Mouse (Mus musculus) right cerebral cortex, adult 2 months (tissue): ENCODE measurements around the gene Spata45.

Experiments
- DNase-seq, 2 experiments: peaks; one replicate each; pipeline ENCODE4 v3.0.0; 2021 to 2022; ENCODE audit warnings: low spot score in 2 of 2

Spata45 gene

DNA sequence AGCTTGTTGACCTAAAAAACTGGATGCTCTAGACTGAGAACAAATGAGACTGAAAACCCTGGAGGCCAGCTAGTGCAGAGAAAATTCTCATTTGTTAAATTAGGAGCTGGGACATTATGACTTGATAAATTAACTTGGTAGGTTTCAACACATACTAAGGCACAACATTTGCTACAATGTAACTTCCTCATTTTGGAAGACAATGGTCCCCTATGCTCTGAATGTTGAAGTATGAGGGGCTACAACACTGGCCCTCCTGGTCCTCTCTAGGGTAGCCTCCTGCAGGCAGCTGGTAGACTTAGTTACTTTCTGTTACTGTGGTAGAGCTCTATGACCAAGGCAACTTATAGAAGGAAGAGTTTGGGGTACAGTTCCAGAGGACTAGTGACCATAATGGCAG is 4.9 kb downstream of the Spata45 start:
- DNase-seq, result no peak

DNA sequence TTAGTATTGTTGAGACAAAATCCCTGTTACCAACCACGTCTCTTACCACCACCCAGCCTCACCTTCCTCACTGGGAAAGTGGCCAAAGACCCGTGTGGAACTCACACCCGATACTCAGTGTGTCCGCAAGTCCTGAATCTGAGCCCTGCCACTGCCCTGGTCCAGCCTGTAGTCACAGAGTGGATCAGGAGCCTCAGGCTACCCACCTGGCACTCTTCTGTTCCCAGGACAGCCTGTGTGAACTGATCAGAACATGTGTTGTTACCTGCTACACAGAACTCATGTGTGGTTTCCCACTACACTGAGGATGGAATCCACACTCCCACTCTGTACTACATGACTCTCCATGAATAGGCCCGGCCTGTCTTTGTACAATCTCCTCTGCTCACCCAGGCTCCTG is 5.7 kb downstream of the Spata45 start:
- DNase-seq, result no peak

DNA sequence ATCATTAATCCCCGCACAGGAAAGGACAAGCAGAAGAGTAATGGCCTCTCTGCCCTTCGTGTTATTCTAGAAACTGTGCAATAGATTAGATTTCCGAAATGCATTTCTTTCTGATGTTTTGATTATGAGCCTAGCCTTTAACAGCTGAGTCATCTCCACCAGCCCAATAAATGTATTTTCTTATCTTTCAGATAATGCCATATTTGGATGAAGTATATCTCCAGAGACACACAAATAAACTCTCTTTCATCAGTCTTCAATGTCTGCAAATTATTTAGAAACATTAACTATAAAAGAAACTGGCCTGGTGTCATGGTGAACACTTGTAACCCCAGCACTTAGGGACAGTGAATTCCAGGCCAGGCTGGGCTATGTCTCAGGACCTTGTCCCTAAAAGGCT is 6.2 kb downstream of the Spata45 start:
- no peak for DNase-seq

DNA sequence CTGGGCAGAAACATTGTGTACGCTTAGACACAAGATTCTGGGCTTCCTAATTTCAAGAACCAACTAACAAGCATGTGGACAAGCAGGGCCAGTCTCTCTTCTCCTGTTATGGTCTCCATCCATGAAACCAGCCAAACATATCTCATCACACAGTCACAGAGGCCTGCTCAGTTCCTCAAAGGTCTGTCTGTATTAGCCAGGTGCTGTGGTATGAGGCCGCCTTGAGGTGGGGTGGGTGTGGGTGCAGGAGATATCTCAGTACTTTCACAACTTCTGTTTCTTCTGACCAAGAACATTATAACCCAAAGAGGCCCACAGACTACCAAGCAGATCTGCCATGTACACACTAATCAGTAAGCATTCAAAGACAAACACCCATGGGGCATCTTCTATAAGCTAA is 8.8 kb downstream of the Spata45 start:
- no peak for DNase-seq

DNA sequence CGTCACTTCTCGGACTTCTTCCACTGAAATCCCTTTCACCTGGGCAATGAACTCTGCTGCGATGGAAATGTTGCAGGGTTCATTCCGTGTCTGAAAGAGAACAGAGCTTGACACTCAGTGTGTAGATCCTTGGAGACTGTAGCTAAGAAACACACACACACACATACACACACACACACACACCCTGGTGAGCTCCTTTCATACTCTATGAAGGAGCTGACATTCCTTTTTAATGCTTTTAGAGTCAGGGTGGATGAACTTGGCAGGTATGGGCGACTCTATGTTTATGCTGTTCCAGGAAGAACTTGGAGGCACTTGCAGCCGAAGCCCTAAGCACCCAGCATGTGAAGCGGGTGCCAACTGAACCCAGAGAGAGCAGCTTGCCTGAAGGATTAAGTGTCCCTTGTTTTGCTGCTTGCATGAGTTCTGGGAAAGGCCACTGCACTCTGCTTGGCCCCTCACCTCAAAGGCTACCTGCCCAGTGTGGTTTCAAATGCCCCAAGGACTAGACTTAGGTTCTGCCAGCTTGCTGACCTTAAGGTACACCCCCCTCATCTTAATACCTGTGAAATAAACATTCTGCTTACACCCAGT is 9.9 kb downstream of the Spata45 start:
- DNase-seq, result no peak

DNA sequence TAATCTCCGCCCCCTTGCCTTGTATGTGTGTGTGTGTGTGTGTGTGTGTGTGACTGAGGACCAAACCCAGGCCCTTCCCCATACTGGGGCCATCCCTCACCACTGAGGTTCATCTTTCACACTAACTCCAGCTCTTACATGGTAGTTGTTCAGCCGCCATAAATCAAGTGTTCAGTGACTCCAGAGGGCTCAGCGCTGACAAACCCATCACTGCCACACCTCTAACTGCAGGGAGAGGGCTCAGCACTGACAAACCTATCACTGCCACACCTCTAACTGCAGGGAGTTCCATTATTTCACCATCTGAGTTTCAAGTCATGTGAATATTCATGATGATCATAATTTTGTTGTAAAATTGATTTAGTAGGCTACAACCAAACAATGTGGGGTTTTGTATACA is 17.1 kb downstream of the Spata45 start:
- DNase-seq, result no peak

DNA sequence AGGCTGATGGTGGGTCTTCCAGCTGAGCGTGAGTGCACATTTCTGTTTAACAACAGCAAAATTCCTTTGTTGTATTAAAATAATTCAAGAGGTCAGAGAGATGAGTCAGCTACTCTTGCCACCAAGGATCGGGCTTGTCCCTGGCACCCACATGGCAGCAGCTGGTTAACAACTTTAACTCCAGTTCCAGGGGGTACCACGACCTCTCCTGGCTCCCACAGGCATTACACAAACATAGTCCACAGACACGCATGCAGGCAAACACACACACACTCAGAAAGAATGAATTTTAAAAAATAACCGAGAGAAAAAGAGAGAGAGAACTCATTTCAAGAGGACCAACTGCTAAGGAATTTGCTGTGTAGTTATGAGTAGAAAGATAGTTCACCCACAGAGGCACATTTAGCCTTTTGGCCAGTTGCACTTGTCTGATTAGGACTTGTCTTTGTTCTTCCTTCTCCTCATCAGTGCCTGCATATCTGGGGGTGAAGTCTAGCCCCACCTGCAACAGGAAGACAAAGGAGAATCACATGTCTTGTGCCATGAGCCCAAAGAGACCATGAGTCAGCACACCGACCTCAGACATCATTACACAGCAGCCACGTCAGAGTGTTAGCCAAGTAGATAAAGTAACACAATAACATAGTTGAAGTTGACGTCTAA is 18.6 kb downstream of the Spata45 start:
- no peak for DNase-seq

DNA sequence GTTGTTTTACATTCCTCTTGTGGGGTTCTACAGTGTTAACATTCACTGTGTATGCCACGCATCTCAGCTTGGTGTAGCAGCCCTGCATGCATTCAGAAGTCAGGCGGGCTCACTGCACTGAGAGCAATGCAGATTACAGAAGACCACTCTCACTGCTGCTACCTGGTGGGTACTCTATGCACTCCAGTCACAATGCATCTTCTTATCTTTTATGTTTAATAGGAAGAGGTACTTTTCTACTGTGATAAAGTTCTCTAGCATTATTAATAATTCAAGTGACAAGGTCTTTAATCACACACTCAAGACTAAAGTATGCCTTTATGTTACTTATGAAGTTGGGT is 19.1 kb downstream of the Spata45 start:
- DNase-seq, result no peak

DNA sequence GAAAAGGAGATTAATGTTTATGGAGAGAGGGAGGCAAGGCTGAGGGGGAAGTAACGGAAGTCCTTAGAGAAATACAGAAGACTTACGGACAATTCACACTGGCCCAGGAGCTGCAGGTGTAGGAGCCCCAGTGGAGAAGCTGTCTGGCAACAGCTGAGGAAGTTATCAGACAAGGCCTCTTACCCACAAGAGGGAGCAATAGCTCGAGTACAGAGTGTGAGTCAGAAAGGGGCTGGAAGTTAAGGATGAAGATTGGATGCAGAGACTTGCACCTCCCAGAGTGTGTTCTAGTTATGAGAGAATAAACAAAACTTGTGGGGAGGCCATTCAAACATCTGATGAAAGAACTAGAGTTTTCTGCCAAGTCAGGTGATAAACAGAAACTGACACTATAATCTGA is 21.0 kb downstream of the Spata45 start:
- no peak for DNase-seq

DNA sequence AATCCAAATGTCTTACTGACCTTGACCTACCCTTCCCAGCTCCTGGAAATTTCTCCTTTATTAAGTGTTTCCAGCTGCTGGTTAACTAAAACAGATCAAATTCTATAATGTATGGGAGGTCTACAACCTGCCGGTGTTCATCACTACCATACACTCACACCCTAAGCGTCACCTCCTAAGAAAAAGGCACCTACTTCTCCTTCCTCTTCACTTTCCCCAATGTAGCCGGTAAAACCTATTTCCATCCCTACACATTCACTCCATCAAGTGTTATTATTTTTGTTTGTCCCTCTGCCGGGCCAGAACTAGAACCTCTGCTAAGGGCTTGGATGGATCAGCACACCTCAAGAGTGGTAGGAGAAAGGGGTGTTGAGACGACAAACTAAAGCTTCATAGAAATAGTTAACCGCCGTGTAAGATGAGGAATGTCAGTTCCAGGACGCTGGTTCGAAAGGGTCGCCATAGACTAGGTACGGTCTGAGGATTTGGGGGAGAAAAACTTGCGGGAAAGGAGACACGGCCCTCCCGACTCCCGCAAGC is 25.9 kb downstream of the Spata45 start:
- DNase-seq, result no peak

DNA sequence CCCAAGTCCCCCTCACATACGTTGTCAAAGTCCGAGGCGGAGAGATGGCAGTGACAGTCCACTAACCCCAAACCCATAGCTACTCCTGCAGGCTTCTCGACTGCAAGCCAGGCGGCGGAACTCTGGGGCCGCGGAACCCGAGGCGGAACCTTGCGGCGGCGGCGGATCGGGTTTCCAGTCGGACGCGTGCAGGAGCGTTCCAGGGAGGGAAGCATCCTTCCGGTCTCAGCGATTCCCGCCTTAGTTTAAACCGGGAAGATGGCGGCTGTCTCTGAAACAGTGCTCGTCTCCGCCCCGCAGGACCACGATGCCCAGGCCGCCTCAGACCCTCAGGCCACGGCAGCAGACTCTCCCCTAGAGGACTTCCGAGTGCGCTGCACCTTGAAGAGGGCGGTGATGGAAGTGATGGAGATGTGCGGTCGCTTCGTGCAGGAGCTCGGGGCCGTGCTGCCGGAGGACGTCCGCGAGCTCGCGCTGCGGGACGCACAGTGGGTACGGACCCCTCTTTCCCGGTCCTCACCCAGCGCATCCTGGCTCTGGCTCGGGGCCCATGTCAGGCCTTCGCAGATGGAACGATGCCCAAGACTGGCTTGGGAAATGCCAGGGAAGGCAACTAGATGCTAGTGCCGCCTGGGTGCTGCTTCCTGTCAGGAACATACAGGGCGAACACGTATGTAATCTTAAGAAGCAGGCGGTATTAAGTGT is 26.5 kb downstream of the Spata45 start, which contains the start of the genes Tatdn3 and Nsl1:
Gene Tatdn3 (minus strand): TSS at position 152 of the 705 bp plus-strand sequence.
Gene Nsl1 (plus strand): TSS at position 232 of the 705 bp plus-strand sequence.
- peak; percentile 91 to 96 for DNase-seq

DNA sequence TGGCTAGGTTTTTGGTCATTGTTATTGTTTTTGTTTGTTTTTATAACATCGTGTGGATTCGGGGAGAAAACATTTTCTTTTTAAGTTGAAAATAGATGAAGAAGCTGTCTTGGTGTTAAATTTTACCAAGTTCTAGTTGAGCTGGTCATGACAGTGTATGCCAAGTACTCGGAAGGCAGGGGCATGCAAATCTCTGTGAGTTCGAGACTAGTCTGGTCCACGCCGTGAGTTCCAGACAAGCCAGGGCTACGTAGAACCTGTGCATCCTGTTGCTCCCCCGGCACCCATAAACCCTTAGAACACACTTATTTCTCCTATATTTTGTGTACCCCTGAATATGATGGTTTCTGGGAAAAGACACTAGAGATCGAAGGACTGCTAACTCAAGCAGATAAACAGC is 27.3 kb downstream of the Spata45 start:
- DNase-seq, result no peak

DNA sequence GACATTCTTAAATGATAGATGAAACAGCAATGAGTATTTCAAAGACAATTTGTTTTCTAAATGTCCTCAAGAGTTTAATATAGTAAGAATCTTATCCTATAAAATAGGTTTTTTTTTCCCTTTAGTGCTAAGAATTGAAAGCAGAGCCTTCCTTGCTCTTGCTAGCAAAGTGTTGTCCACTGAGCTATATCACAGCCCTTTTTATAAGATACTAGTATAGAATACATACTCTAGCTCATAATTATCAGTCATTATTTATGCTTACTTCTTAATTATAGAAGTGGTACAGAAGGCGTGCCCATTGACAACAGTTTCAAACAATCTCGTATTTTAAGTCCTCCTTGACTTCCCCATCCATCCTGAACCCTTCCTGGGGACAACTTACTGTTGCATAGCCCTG is 28.1 kb downstream of the Spata45 start:
- DNase-seq, result no peak

DNA sequence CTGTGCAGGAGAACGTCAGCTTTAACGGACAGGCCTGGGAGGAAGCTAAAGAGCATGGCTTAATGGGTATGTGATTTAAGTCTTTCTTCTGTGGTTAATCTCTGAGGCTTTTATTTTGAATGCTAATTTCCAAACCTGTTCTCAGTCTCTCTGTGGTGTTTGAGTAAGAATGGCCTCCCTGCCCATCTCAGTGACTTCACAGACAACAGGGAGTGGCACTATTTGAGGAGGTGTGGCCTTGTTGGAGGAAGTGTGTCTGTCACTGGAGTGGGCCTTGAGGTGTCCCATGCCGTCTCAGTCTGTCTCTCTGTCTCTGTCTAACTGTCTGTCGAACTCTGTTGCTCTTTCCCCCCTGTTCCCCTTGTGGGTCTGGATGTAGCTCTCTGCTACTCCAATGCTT is 28.7 kb downstream of the Spata45 start:
- no peak for DNase-seq

DNA sequence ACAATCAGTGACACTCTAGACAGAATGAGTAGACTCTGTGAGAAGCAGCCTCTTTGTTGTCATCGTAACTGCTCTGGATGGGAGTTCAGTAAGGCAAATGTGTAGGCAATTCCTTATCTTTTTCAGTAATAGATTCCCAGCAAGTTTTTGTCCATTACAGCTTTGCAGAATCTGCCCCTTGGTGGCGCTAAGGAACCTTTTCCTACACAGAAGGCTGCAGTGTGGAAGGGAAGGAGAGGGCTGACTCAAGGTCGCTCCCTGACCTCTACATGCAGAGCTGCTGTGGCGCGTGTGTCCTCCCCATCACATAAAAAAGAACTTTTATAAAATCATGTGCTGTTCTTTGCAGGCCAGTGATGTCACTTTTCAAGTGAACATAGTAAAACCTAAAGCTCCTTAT is 31.9 kb downstream of the Spata45 start:
- no peak for DNase-seq

DNA sequence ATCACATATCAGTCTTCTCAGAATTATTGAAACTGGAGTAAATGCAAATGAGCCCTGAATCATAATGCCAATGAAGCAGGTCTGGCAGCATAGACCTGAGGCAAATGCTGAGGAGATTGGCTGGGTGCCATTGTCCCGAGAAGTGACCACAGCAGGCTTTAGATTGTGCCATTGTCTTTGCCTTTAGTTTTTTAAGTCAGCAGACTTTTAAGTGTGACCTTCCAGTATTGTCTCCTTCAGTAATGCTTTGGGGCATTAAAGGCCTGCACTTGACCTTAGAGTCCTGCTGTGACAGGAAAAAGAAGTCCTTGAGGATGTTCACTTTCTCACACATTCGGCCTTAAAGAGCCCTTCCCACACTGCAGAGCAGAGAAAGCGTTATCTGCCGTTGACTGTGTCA is 33.8 kb downstream of the Spata45 start:
- DNase-seq, result no peak

DNA sequence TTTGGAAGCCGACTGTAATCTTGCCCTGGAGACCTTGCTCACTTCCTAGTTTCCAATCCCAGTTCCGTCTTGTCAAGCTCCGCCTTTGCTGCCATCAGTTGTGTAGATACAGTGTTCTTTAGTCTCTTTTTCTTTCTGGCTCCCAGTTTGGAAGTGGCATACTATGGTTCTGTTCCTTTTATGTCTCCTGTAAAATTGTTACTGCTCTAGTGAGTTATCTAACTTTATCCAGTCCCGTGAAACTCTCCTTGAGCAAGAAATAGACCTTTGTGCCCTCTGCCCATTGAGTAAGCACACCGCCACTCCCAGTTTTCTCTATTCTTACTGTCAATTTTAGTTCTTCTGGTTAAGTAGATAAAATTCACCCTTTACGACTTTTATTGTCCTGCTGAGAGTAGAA is 35.2 kb downstream of the Spata45 start:
- DNase-seq, result no peak

DNA sequence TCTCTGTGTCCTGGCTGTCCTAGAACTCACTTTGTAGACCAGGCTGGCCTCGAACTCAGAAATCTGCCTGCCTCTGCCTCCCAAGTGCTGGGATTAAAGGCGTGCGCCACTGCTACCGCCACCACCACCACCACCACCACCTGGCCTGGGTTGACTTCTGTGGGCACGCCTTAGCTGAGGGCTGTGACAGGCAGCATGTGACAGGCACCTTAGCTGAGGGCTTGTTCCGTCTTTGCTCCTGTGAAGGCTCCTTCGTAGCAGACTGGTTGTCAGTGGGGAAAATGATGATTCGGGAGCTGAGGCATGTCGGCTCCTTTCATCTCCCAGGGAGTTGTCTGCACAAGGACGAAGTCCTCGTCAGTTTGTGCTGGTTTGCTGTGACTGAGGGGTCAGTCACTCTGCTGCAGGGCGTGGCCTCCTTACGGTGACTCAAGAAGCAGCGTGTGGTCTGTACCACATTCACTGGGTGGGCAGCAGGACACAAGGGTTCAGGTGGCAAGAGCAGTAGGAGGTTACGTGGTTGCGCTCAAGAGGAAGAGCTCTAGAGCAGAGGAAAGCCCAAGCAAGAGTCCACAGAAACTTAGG is 36.0 kb downstream of the Spata45 start:
- DNase-seq, result no peak

DNA sequence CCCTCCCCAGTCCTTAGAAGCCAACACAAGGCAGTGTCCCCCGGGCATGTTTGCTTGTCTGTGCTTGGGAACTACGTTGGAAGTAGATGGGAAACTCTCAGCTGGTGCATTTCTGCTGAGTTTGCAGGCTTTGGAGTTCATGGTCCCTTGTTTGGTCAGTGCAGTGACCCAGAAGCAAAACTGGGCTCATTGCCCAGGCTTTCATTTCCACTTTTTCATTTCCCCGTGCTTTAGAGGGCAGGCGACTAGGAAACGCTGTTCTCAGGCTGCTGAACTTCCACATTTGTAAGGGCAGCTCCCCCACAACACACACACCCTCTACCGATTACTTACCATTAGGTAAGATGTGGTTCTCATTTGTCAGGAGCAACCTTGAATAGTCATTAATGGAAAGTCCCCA is 36.6 kb downstream of the Spata45 start:
- DNase-seq, result no peak

DNA sequence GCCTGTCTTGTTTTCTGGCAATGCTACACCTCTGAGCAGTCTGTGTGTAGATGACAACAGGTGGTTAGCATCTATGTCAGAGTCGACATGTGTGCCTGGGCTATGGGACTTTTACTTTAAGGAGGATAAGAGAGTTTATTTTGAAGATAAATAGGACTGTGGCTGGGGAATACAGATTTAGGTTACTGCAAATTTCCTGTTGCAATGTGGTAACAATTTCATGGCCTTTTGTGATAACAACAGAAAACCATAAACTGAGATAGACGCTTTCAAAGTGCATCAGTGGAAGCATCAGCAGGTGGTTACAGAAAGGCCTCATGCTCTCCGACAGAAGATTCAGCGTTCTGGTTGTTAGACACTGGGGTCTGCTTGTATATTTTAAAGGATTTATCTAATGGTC is 37.0 kb downstream of the Spata45 start:
- no peak for DNase-seq

DNA sequence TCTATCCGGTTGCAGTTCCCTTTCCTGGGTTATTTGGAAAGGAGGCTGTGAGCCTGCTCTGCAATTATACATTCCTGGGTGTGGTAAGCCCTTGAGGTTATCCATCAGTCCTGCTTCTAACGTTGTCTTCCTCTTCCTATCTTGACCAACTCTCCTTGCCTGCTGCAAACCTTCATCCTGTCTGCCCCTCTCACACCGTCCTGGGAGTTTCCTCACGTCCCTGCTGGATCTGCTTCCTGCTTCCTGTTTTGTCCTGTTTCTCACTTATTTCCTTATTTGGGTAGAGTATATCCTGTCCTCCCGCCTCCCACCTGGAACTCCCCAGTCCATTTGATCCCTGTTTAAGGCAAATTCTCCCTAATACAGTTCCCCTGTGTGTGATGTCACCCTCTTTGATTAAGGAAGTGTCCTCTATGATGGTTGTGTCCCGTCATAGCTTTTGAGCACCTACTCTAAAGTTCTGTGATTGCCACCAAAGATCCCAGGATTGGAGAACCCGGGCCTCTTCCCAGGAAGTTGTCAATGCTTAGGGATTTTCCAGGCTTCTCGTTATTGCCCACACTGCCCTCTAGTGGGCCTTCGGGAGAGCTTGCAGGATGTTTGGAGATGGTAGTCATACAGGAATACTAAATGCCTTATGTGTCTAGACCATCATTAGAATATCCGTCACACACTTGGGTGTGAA is 38.9 kb downstream of the Spata45 start:
- DNase-seq, result peak; percentile 56 to 63

DNA sequence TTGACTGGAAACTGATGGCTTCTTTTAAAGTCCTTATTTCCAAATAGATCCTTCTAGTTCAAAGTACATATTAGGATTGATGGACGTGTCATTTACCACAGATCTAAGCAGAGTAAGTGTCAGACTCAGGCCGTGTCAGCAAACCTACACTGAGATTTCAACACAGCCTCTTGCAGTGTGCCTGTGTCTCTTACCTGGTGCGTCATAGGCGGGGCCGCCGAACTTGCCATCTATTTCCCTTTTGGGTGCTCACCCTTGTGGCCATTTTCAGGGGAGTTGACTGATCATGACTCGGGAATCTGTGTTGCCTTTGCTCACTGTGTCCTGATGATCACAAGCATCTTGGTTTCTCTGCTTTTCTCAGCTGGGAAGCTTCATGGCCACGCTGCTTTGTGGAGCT is 46.8 kb downstream of the Spata45 start:
- DNase-seq, result no peak
